Mouse (Mus musculus) cerebellum, adult 2 months (tissue): ENCODE results near the gene Cd300lg. TPM values are rescaled to one million over a fixed set of nuclear protein-coding genes. Genes with fewer than 3 reads are reported as not detected.

Source experiments
- DNase-seq, 2 experiments: peaks; one replicate each; pipeline ENCODE4 v3.0.0; 2021
- H3K27ac ChIP-seq: fragments of 200-500 bp; 2 replicates; pipeline ENCODE4 v1.5.1; 2012; ENCODE audit warnings: low read length, control low read depth, inconsistent platforms; ENCODE audit not compliant: insufficient read depth
- H3K27me3 ChIP-seq: fragments of 200-500 bp; 2 replicates; pipeline ENCODE4 v1.6.1; 2012; ENCODE audit warnings: inconsistent platforms, mild to moderate bottlenecking, low read length, moderate library complexity; ENCODE audit not compliant: control insufficient read depth, insufficient read depth
- H3K4me1 ChIP-seq: fragments of 200-500 bp; 2 replicates; pipeline ENCODE4 v1.6.1; 2011; ENCODE audit warnings: low read length; ENCODE audit not compliant: control insufficient read depth, insufficient read depth
- H3K4me3 ChIP-seq: fragments of 200-500 bp; replicated peaks from 2 replicates; pipeline ENCODE3; 2011; ENCODE audit warnings: mild to moderate bottlenecking, low read depth, low read length, control low read depth; ENCODE audit not compliant: insufficient read depth
- CTCF ChIP-seq: fragments of 200-500 bp; IDR thresholded peaks from 2 replicates; pipeline ENCODE4 v1.5.1; 2011; ENCODE audit warnings: low read depth, mild to moderate bottlenecking, control low read depth, low read length, moderate library complexity, borderline replicate concordance; ENCODE audit not compliant: insufficient read depth
- POLR2A ChIP-seq: fragments of 200-500 bp; IDR thresholded peaks from 2 replicates; pipeline ENCODE4 v1.6.1; 2011; ENCODE audit warnings: low read length, control low read depth, borderline replicate concordance; ENCODE audit not compliant: insufficient read depth
- WGBS: fragments of 180-500 bp; shearing (Covaris S2); methylation state at CpG from one replicate; pipeline ENCODE4 v1.1.7; 2018; 5-methylcytosine and 5-hydroxymethylcytosine counted together
- polyA plus RNA-seq: library from polyadenylated mRNA; depleted of rRNA; stranded (reverse); fragments of >200 nt; gene quantifications from 2 replicates; pipeline ENCODE4 v1.2.3, GENCODE M21; 2012

Cd300lg gene
- polyA plus RNA-seq, 1 experiment, result 0.38 TPM

DNA sequence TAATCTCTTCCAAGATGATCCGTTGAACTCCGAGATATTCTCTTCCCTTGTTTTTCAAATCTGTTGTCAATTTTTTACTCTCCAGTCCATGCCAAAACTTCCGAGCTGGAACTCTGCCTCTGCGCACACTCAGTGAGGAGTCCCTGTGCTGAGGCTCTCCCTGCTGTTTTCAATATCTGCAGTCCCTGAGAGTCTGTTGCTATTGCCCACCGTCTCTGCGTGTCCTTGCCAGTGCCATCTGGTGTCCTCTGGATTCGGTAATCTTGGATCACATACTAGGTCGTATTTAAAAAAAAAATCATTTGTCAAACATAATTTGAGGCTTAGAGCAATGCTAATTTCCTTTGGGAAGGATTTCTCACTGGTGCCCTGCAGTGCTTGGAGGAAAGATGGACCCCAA, 6.4 kb upstream of the Cd300lg start:
- peaks cover 48% of the 10 kb centered on the region for H3K4me1 ChIP-seq
- H3K4me3 ChIP-seq, result peak overlapping the region; percentile 25
- H3K27ac ChIP-seq, result peak overlapping the region; percentile 84
- no peaks in the 10 kb centered on the region for H3K27me3 ChIP-seq
- 3% methylated on average over 8 of the region's 8 CpGs for WGBS
- peak; percentile 87 to 94 for DNase-seq
- no peak for TF ChIP-seq CTCF
- TF ChIP-seq POLR2A, result peak; percentile 21; the same call in 1 of the 2 replicates

- Histone ChIP-seq H3K27me3 (no peaks in the 10 kb centered on the region), H3K27ac (peak overlapping the region; percentile 96), H3K4me1 (peaks cover 42% of the 10 kb centered on the region), H3K4me3 (no peak overlapping the region)
- TF ChIP-seq POLR2A (no peak), CTCF (no peak)
- no peak for DNase-seq
- WGBS, result 24% methylated on average over 5 of the region's 5 CpGs
These were observed 5.8 kb upstream of the Cd300lg start for GRCm38 (mm10) chr11:102035456-102035960.

GRCm38 (mm10) chr11:102036336-102036735, 5.0 kb upstream of the Cd300lg start:
- H3K4me3 ChIP-seq, result no peak overlapping the region
- TF ChIP-seq POLR2A, result no peak
- no peak for TF ChIP-seq CTCF
- DNase-seq, result no peak
- no peak overlapping the region for H3K27ac ChIP-seq
- peaks cover 40% of the 10 kb centered on the region for H3K4me1 ChIP-seq
- 69% methylated on average over 7 of the region's 7 CpGs for WGBS
- no peaks in the 10 kb centered on the region for H3K27me3 ChIP-seq

DNA sequence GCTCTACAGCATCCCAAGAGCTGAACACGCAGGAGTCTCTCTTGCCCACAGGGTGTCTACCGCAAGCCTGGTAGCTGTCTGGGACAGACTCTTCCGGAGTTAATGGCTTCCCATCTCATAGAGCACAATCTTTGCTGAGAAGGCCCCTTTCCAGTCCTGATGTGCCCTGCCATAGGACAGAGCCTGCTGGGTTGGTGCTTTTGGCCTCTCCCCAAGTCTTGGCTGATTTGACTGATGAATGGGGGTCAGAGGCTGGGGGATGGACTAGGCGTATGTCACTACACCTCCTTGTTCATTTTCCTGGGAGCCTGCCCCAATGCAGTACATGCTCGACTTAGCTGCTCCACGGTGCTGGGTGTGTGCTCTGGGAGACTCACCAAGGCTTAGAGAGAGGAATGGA, 3.5 kb upstream of the Cd300lg start:
- TF ChIP-seq CTCF, result no peak
- no peak for TF ChIP-seq POLR2A
- H3K27ac ChIP-seq, result no peak overlapping the region
- no peak overlapping the region for H3K4me3 ChIP-seq
- peaks cover 32% of the 10 kb centered on the region for H3K4me1 ChIP-seq
- no peaks in the 10 kb centered on the region for H3K27me3 ChIP-seq
- 50% methylated on average over 6 of the region's 6 CpGs for WGBS
- DNase-seq, result peak in 1 of 2 experiments; percentile 31

DNA sequence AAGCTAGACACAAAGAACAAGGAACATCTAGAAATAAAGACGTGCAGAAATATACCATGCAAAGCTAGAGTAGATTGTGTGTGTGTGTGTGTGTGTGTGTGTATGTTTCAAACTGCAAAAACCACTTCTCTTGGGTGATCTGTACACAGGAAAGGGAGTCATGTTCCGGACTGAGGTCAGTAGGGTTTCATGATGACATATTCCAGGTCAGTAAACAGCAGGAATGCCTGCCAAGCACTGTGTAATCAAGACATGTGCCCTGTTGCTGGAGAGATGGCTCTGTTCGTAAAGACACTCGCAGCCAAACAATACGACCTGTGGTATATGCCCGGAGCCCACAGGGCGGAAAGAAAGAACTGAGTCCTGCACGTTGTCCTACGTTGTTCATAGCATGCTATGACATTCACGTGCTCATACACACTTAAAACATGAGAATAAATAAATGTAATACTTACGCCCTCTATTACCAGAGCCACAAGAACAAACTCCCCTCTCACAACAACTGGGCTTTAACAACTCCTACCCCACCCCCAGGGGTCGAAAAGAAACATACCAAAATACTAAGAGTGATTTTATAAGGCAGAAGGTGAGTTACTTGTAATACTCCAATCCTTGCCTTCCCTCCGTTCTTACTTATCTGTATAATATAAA, 1.7 kb upstream of the Cd300lg start:
- DNase-seq, result no peak

GRCm38 (mm10) chr11:102040138-102040524, 1.2 kb upstream of the Cd300lg start:
- 0% methylated on average over 9 of the region's 9 CpGs for WGBS
- peaks cover 24% of the 10 kb centered on the region for H3K4me1 ChIP-seq
- peak; percentile 79 to 88 for DNase-seq
- TF ChIP-seq CTCF (peak; percentile 83), POLR2A (no peak)
- H3K27me3 ChIP-seq, result no peaks in the 10 kb centered on the region
- H3K27ac ChIP-seq, result no peak overlapping the region
- H3K4me3 ChIP-seq, result no peak overlapping the region

More for the DNA sequence above, 1.7 kb upstream of the Cd300lg start:
- Histone ChIP-seq H3K27ac (no peak overlapping the region), H3K4me1 (peaks cover 24% of the 10 kb centered on the region), H3K4me3 (no peak overlapping the region), H3K27me3 (no peaks in the 10 kb centered on the region)
- TF ChIP-seq POLR2A, result no peak
- no peak for TF ChIP-seq CTCF
- WGBS, result 57% methylated on average over 13 of the region's 13 CpGs

- H3K27ac ChIP-seq, result no peak overlapping the region
- H3K27me3 ChIP-seq, result no peaks in the 10 kb centered on the region
- no peak overlapping the region for H3K4me3 ChIP-seq
- H3K4me1 ChIP-seq, result peaks cover 21% of the 10 kb centered on the region
- no peak for DNase-seq
- TF ChIP-seq CTCF (no peak), POLR2A (no peak)
- WGBS, result 80% methylated on average over 4 of the region's 4 CpGs
These were observed 663 bp upstream of the Cd300lg start for GRCm38 (mm10) chr11:102040646-102041045.

GRCm38 (mm10) chr11:102042971-102043370, 1.7 kb downstream of the Cd300lg start:
- H3K27ac ChIP-seq, result no peak overlapping the region
- TF ChIP-seq CTCF (no peak), POLR2A (no peak)
- peaks cover 6% of the 10 kb centered on the region for H3K4me1 ChIP-seq
- H3K27me3 ChIP-seq, result no peaks in the 10 kb centered on the region
- 92% methylated on average over 14 of the region's 14 CpGs for WGBS
- no peak overlapping the region for H3K4me3 ChIP-seq
- no peak for DNase-seq
